Mouse (Mus musculus): ENCODE measurements around the gene Stk11.

GRCm38 (mm10) chr10:80152873-80153260, 37.3 kb downstream of the Stk11 start:
- TF ChIP-seq HCFC1 (IDR thresholded peaks at IDR 0.05; ENCODE audit: borderline replicate concordance, insufficient read depth, low read length) (no peak), MAFK (IDR thresholded peaks at IDR 0.05; ENCODE audit: insufficient read depth, low read depth, low read length) (no peak), ZC3H11A (IDR thresholded peaks at IDR 0.05; ENCODE audit: borderline replicate concordance, low read depth, low read length) (no peak)
